Mouse (Mus musculus): Measurements from ENCODE around the gene Irak3.

Irak3 gene

DNA sequence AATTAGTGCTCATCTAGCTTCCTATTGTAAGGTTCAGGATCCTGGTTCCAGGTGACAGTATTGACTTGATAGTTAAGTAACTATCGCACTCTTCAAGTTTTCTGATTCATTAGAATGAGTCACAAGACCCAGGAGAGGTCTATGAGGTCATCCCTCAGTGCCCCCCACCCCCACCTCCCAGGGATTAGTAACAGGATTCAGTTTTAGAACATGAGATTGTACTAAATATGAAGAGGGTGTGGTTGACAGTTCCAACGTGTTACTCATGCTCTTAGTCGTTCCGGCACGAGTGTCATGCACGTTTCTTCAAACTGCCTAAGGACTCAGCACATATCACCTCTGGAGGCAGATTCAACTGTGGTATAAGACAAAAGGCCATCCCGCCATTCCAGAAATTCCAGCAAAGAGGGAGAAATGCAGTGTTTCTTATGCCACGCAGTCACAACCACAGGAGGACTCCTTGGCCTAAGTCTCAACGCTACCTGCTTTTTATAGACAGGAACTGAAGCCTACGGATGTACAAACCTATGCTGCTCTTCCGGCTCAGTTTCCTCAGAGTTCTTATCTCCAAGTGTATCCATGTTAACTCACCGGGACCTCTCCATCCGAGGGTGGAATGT, 2.8 kb upstream of the Irak3 start:
- no peak for DNase-seq (ENCODE audit: inconsistent age in 2 of 2, low spot score in 1 of 2)

DNA sequence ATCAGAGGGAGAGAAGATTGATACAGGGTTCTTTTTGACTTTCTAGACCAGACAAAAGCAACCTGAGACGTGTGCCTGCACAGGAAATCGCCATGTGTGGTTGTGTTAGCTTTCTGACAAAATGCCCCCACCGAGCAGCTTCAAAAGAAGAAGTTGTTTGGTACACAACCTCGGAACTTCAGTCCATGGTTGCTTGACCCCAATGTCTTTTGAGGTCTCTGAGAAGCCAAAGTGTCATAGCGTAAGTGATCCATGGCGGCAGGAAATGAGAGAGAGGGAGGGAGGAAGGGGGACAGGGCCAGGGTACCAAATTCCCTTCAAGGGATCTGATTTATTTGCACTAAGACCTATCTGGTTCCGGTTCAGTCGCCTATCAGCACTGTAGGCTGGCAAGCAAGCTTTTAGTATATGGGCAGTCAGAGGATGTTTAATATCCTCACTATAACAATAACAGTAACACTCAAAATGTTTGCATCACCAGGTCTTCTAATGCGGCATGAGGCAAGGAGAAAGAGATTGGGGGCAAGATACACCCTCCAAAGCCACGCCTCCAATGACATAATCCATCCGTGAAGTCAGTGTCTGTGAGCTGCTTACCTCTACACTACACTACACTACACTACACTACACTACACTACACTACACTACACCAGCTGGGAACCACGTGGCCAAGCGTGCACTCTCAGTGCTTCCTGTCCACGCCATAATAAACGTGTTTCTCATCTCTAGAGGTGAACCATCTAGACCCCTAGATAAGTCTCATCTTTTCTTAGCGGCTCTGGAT, 729 bp upstream of the Irak3 start:
- no peak for DNase-seq (ENCODE audit: inconsistent age in 2 of 2, low spot score in 1 of 2)

DNA sequence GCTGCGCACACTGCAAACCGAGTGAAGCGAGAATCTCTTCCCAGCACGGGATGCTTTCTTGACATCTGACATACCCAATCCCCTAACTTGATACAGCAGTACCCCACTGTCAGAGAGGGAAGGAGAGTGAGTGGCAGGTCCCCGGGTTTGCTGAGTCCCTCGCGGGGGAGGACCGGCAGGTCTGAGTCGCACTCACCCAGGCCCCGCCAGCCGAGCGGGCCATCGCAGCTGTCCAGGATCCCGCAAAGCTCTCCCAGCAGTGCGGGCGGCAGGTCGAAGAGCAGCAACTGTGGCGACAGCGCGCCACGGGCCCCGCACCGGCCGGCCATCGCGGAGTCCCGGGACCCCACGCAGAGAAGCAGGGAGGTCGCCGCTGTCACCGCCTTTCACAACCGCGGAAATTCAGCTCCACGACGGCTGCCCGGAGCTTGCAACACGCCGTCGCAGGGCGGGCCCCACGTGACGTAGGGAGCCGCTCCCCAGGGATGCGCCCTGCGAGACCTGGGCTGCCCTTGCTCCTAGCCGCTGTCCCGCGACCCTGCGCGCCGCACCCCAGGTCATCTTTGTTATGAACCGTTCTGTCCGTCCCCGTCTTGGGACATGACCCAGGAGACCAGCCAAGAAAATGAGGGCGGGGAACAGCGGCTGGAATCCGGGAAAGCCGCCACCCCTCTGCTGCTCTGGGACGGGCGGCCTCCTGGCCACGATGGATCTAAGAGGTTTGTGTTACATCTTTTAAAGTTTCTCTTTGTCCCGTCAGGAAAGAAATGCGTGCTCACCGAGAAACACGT, 604 bp downstream of the Irak3 start, which contains the start of gene Tmbim4:
Gene Tmbim4 (plus strand): TSS at position 460 of the 791 bp plus-strand sequence.
- peak; percentile 71 to 91 for DNase-seq (ENCODE audit: inconsistent age in 2 of 2, low spot score in 1 of 2)

DNA sequence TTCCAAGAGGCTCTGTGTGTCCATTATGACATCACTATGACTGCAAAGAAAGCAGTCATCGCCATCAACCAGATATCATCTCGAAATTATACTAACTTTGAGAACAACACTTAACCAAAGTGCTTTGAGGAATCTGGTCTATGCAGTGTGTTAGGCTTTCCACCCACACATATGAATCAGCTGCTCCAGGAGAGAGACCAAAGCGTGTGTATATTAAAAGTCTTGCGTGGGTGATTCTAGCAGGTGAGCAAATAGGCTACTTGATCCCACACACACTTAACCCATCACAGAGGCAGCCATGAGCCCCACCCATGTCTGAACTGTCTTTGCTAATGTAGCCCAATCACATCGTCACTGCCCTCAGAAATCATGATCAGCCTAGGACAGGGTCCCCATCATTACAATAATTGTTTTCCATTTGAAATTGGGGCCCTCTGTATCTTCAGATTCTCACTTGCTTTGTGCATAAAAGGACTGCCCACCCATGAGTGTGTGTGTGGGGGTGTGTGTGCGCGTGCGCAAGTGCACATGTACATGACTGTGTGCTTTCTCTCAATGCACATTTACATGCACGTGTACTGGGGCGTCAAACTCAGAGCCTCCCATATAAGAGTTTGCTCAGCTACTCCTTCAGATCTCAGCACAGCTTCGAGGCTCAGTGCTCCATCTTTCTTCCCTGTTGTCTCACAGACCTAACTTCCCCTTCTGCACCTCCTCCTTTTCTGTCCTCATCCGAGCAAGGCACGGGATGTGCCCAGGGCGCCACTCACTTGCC, 4.7 kb downstream of the Irak3 start:
- DNase-seq (ENCODE audit: inconsistent age in 2 of 2, low spot score in 1 of 2) = no peak

DNA sequence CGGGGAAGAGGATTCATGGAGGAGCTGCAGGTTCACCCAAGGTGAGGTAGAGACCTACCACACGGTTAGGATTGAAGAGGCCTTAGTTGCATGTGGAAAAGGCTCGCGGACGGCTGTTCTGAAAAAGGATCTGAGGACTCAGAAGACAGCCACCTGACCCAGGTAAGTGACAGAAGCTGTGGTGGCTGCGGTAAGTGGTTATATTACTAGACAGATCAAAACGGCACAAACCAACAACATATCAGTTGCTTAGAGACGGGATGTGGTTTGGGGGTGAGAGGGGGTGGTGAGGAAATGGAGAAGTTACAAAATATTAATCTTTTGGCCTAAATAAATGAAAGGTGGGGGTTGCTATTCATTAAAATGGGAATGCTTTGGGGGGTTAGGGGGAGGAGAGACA, 8.7 kb downstream of the Irak3 start:
- no peak for DNase-seq (ENCODE audit: inconsistent age in 2 of 2, low spot score in 1 of 2)

DNA sequence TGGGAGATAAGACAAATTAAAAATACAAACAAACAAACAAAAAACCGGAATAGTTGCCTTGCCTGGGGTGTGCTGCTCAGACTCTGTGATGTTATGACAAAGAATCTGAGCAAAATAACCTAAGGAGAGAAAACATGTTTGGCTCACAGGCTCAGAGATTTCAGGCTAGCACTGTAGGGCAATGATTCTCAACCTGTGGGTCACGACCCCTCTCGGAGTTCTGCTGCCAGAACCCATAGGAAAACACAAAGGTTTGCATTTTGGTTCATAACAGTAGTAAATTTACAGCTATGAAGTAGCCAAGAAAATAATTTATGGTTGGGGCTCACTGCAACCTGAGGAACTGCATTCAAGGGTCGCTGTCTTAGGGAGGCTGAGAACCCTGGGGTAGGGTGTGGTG, 9.7 kb downstream of the Irak3 start:
- DNase-seq (ENCODE audit: inconsistent age in 2 of 2, low spot score in 1 of 2) = no peak

DNA sequence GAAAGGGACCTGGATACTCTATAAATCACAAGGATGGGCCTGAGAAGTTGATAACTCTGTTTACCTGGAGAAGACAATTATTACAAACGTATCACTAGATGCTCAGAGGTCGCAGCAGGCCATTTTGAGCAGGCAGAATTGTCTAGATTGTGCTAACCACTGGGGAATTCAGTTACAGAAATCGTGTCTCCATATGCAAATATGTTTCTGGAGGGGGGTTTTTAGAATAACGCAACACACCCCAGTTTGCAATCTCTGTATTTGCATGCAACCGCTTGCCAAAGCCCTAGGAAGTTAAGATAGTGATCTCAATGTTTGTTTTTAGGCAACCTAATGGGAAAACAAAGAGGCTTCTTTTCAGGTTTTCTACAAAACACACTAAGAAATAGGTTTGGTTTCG, 10.8 kb downstream of the Irak3 start:
- DNase-seq (ENCODE audit: inconsistent age in 2 of 2, low spot score in 1 of 2) = no peak

DNA sequence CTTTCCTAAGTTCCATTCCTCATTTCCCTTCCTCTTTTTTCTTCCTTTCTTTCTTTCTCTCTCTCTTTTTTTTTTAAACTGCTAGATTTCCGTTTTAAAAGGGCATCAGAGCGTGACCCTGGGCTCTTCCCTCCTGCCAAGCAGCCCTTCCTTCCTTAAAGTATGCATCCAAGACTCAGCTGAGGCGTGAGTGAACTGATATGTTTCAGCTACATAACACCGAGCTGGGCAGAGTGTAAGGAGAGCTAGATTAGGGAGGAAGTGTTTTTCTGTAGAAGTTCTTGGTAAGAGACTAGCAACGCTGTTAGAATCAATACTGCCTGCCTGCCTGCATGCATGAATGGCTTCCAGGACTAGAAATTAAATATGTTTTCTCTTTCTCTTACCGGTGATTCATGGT, 12.1 kb downstream of the Irak3 start:
- DNase-seq (ENCODE audit: inconsistent age in 2 of 2, low spot score in 1 of 2) = no peak

DNA sequence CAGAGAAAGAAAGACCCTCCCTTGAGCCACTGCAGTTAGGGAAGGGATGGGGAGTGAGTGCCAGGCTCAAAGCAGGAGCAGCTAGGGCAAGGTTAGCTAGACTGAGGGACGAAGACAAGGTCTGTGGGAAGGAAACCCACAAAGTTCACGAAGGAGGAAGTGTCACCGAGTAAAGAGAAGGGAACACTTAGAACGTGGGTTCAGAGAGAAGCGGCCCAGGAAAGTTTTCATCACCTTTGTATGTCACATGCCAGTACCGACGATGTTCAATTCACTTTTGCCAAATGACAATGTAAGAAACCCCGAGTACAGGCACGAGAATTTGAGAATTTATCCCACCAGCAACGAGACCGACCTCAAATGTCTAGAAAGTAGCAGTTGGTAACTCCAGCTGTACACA, 12.7 kb downstream of the Irak3 start:
- no peak for DNase-seq (ENCODE audit: inconsistent age in 2 of 2, low spot score in 1 of 2)

DNA sequence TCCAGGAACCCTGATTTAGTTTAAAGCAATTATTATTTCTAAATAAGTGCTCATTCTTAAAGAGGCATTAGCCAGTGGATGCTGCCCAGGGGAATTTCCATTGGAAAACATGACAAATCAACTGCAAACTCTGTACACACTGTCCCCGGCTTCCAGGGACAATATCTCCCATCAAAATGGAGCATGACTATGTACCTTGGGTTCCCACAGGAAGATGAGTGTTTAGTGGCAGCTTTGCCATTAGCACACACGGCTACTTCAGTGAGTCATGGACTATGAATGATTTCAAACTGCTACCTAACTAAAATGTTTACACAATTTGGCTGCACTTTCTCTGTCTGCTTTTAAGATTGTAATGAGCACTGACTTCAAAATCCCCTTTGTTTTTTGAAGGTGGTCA, 13.4 kb downstream of the Irak3 start:
- no peak for DNase-seq (ENCODE audit: inconsistent age in 2 of 2, low spot score in 1 of 2)

DNA sequence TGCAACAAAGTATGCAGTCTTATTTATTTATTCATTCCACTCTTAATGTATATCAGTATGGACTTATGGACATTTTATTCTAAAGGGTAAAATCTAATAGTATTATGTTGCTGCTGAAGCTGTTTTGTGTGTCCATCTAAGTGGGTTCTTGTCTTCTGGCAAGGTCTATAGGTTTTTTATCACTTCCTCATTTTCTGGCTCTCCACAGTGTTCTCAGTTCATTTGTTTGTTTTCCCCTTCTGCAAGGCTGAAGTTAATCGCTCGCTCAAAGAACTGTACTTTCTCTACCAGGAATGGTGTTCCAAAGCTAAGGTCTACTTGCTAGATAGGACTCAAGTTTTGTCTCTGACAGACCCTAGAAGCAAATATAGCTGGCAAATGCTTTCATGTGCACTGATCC, 18.6 kb downstream of the Irak3 start:
- no peak for DNase-seq (ENCODE audit: inconsistent age in 2 of 2, low spot score in 1 of 2)

DNA sequence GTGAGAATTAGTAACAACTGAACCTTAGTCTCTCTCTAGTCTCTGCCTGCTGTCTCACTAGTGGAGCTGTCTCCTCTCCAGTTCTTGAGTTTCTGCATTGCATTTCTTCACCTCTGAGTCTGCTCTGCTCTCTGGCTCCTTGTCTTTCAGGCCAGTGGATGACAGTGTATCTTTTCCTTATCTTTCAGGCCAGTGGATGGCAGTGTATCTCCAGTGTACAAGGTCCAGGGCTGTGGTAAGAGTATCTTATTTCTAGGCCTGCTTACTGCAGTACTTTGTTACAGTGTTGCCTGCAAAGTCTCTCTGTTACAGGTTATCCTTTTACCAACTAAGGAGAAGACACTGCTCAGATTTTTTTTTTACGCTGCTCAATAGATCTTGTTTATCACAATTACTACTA, 19.0 kb downstream of the Irak3 start:
- peak in 1 of 2 experiments; percentile 38 for DNase-seq (ENCODE audit: inconsistent age in 2 of 2, low spot score in 1 of 2)

DNA sequence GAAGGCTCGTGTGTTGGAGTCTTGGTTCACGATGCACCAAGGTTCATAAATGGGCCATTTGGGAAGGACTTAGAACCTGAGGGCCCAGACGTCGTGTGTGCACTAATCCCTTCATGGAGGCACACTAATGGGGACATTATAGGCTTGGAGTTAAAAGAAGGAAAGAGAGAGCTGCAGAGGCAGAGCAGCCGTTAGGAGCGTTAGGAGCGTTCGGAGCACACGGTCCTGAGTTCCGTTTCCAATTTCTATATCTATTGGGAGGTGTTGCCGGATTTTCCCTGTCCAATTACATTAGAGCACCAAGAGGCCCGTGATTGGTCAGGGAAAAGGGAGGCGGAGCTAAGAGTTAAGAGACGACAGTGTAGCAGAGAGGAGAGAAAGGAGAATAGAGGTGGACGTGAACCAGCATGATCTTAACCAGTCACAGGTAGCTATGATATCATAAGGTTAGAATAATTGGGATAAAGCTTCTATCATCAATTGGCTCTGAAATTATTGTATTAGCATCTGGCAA, 27.7 kb downstream of the Irak3 start:
- DNase-seq (ENCODE audit: inconsistent age in 2 of 2, low spot score in 1 of 2) = no peak

DNA sequence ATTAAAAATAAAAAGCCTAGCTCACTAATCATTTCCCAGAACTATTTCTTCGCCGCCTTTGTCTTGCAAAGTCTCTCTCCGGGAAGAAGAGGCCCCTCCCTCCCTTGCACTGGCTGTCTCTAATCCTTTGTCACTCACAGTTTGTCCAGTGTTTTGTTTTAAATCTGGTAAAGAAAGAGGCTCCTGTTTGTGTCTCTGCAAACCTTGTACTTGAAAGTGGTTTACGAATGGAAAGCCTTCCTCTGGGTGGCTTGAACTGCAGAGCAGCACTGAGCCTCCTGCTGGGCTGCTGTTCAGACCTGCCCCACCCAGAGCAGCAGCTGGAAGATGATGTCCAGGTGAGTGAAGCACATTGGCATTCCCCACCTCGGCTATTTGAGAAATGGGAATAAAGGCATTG, 30.6 kb downstream of the Irak3 start:
- no peak for DNase-seq (ENCODE audit: inconsistent age in 2 of 2, low spot score in 1 of 2)

DNA sequence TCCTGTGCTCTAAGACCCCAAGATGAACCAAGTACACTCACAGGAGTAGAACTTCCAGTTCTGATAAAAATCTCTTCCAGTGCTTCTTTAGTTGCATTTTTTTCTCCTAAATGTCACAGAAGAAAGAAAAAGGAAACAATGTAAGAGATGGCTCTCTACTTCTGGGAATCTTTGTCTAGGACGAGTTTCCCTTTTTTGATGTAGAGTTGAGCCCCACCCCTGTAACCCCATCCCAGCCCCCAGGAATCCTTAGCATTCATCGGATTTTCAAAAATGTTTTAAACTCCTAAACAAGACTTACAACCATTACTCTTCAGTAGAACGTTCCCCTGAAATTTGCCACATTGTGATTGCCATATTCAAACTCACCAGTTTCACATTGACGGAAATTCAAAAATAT, 31.7 kb downstream of the Irak3 start:
- no peak for DNase-seq (ENCODE audit: inconsistent age in 2 of 2, low spot score in 1 of 2)

DNA sequence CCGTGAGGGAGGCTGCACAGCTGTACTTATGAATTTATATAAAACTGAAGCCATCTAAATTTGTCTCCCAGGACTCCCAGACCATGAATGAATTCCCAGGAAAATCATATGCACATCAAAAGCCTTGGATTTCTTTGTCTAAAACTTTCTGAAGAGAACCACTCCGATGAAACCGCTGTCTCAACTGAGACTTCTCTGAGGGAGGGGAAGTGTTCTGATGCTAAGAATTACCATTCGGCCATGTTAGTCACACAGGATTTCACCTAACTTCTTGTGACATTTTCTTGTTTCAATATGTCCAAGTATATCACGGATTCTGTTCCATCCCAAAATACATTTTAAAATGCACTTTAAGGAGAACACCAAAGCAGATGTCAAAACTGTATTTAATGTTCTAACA, 32.1 kb downstream of the Irak3 start:
- no peak for DNase-seq (ENCODE audit: inconsistent age in 2 of 2, low spot score in 1 of 2)

DNA sequence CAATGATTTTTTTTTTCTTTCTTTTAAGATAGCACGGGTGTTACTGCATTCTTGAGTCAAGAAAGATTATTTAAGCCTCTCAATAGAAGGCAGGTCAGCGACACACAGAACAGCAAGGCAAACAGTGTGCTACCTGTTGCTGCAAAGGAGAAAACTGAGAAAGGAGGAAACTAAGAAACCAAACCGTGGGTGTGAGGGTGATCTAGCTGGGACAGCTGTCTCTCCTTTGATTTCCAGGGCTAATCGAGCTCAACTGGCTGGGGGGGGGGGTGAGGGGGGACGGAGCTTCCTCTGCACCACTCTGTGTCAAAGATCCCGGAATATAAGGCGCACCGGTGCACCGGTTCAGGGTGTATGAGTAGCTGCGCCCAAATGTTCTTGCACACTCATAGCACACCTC, 32.9 kb downstream of the Irak3 start:
- no peak for DNase-seq (ENCODE audit: inconsistent age in 2 of 2, low spot score in 1 of 2)

DNA sequence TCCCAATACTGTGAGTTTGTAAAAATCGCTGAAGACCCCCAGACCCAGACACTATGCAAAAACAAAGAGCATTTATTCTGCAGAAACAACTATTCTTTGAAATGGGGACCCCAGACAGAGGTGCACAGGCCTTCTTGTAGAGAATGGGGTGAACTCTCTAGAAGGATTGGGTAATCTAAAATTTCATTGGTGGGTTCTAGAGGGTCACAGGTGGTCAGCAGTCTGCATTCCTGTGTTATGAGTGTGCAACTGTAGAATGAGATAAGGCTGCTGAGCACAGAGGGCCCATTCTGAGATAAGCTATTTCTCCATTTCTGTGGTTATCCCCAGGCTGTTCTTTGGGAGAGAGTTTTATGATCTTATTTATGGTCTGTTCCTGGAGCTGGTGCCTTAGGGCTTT, 33.9 kb downstream of the Irak3 start:
- no peak for DNase-seq (ENCODE audit: inconsistent age in 2 of 2, low spot score in 1 of 2)

DNA sequence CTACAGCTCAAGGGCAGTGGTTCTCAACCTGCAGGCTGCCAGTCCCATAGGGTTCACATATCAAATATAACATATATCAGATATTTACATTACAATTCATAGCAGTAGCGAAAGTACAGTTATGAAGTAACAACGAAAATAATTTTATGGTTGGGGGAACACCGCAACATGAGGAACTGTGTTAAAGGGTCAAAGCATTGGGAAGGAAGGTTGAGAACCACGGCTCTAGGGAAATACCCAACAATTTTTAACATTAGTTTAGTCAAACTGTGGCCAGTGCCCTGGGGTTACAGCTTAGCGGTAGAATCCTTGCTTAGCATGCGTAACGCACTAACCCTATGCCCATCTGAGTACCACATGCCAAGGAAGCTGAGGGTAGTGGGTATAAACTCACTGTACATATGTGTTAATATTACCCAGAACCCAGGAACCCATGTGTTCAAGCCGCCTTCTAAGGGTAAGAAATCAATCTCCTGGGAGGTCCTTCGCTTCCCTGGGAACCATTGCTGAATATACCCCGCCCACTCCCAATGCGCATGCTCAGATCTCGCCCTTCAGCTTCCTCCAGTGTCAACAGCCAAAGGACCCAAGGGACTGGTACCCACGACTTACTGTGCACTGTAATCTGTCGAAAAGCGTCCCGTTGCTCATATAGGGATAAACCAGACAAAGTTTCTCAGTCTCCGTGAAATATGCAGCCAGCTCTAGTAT, 36.0 kb downstream of the Irak3 start:
- no peak for DNase-seq (ENCODE audit: inconsistent age in 2 of 2, low spot score in 1 of 2)
